Mouse (Mus musculus) embryonic stem cell, embryonic (primary cell): ENCODE measurements around the gene Ptch2.

Experiments
- CTCF ChIA-PET, 4 experiments: fragments of 300-600 bp in 2 of 4; fragments of 350-600 bp in 2 of 4; sonication (Branson Sonifier 250); formaldehyde crosslinking; loops; one replicate each; lab custom pipeline; 2022; ENCODE audit warnings: inconsistent platforms in 2 of 4; lab: Charles Lee
- POLR2A ChIA-PET, 4 experiments: fragments of 300-600 bp in 2 of 4; fragments of 350-600 bp in 2 of 4; sonication (Branson Sonifier 250); formaldehyde crosslinking; loops; one replicate each; lab custom pipeline; 2022; ENCODE audit warnings: antibody characterized with exemption in 4 of 4, inconsistent platforms in 1 of 4; lab: Charles Lee

The Ptch2 gene

GRCm38 (mm10) chr4:117127991-117128686, 32.3 kb downstream of the Ptch2 start:
- ChIA-PET POLR2A (interaction anchor here in 3 of 4 experiments (0.6 to 69.1 kb wide), 19 partner anchors 5 to 940 kb away, joined by 3 to 3713 read pairs (median 4); partner anchors contain the start of genes Btbd19 (in 2 of the 3), Kif2c (in 2 of the 3), Rps8 (in 2 of the 3) and Tctex1d4 (in 2 of the 3)), CTCF (interaction anchor here in 2 of 4 experiments (1.3 to 2.1 kb wide), 2 partner anchors 18 kb away, joined by 5 read pairs; no protein-coding TSS in a partner anchor)

- ChIA-PET POLR2A (interaction anchor here in 3 of 4 experiments (1.2 to 69.1 kb wide), 8 partner anchors 2 to 122 kb away, joined by 3 to 3713 read pairs (median 303); partner anchors contain the start of genes Rps8 (in 3 of the 3), Btbd19 (in 2 of the 3), Tctex1d4 (in 2 of the 3) and Armh1 (in 1 of the 3)), CTCF (interaction anchor here in 1 of 4 experiments (1.7 to 4.0 kb wide), 2 partner anchors 10 to 135 kb away, joined by 6 to 78 read pairs; partner anchors contain the start of gene Hectd3)
Measured at GRCm38 (mm10) chr4:117130790-117131189, 34.9 kb downstream of the Ptch2 start.

- ChIA-PET POLR2A (interaction anchor here (0.6 to 69.1 kb wide), 18 partner anchors 2 to 449 kb away, joined by 3 to 3713 read pairs (median 8); partner anchors contain the start of genes Rps8 (in 3 of the 4), Btbd19 (in 2 of the 4), Kif2c (in 2 of the 4) and Tctex1d4 (in 2 of the 4)), CTCF (interaction anchor here in 2 of 4 experiments (1.1 to 4.0 kb wide), 4 partner anchors 10 to 135 kb away, joined by 5 to 78 read pairs (median 6); partner anchors contain the start of gene Hectd3 (in 1 of the 2))
Measured at GRCm38 (mm10) chr4:117131198-117131597, 35.3 kb downstream of the Ptch2 start.

GRCm38 (mm10) chr4:117131890-117132793, 36.3 kb downstream of the Ptch2 start:
- CTCF ChIA-PET = interaction anchor here (0.6 to 4.0 kb wide), 9 partner anchors 11 to 1041 kb away, joined by 3 to 78 read pairs (median 6); partner anchors contain the start of gene Hectd3 (in 1 of the 4)

GRCm38 (mm10) chr4:117132794-117133143, 36.9 kb downstream of the Ptch2 start:
- ChIA-PET POLR2A (interaction anchor here (0.5 to 69.1 kb wide), 52 partner anchors 0 to 516 kb away, joined by 3 to 3713 read pairs (median 6); partner anchors contain the start of genes Btbd19 (in 4 of the 4), Ptch2 (in 3 of the 4), Rps8 (in 3 of the 4) and Tctex1d4 (in 3 of the 4)), CTCF (interaction anchor here in 3 of 4 experiments (1.2 to 4.0 kb wide), 9 partner anchors 11 to 130 kb away, joined by 3 to 78 read pairs (median 9); no protein-coding TSS in a partner anchor)

More at GRCm38 (mm10) chr4:117131890-117132793, 36.3 kb downstream of the Ptch2 start:
- POLR2A ChIA-PET = interaction anchor here (0.5 to 69.1 kb wide), 49 partner anchors 1 to 704 kb away, joined by 3 to 3713 read pairs (median 5); partner anchors contain the start of genes Ptch2 (in 3 of the 4), Rps8 (in 3 of the 4), Btbd19 (in 2 of the 4) and Kif2c (in 2 of the 4)

- ChIA-PET POLR2A (interaction anchor here (0.5 to 69.1 kb wide), 82 partner anchors 1 to 506 kb away, joined by 3 to 3713 read pairs (median 4); partner anchors contain the start of genes Btbd19 (in 4 of the 4), Hectd3 (in 3 of the 4), Kif2c (in 3 of the 4) and Ptch2 (in 3 of the 4)), CTCF (interaction anchor here in 3 of 4 experiments (0.8 to 4.0 kb wide), 16 partner anchors 8 to 138 kb away, joined by 3 to 78 read pairs (median 8); partner anchors contain the start of genes Btbd19 (in 1 of the 3) and Hectd3 (in 1 of the 3))
Measured at GRCm38 (mm10) chr4:117133366-117133796, 37.5 kb downstream of the Ptch2 start.

- POLR2A ChIA-PET = interaction anchor here (0.5 to 69.1 kb wide), 86 partner anchors 1 to 821 kb away, joined by 3 to 3713 read pairs (median 4); partner anchors contain the start of genes Btbd19 (in 4 of the 4), Hectd3 (in 3 of the 4), Kif2c (in 3 of the 4) and Ptch2 (in 3 of the 4)
- CTCF ChIA-PET = interaction anchor here (0.5 to 4.0 kb wide), 20 partner anchors 9 to 247 kb away, joined by 3 to 78 read pairs (median 6); partner anchors contain the start of genes Btbd19 (in 1 of the 4), Hectd3 (in 1 of the 4) and Rps8 (in 1 of the 4)
Measured at GRCm38 (mm10) chr4:117133817-117134600, 38.1 kb downstream of the Ptch2 start, which contains the start of gene Plk3. Gene Plk3 (minus strand): TSS chr4:117133963.

GRCm38 (mm10) chr4:117134601-117134995, 38.7 kb downstream of the Ptch2 start:
- ChIA-PET CTCF (interaction anchor here (0.7 to 4.0 kb wide), 13 partner anchors 10 to 248 kb away, joined by 3 to 78 read pairs (median 9); partner anchors contain the start of gene Hectd3 (in 1 of the 4)), POLR2A (interaction anchor here (0.6 to 69.1 kb wide), 54 partner anchors 2 to 820 kb away, joined by 3 to 3713 read pairs (median 7); partner anchors contain the start of genes Btbd19 (in 4 of the 4), Kif2c (in 3 of the 4), Ptch2 (in 3 of the 4) and Rps8 (in 3 of the 4))

GRCm38 (mm10) chr4:117136034-117136433, 40.2 kb downstream of the Ptch2 start:
- ChIA-PET CTCF (interaction anchor here in 3 of 4 experiments (0.5 to 3.4 kb wide), 11 partner anchors 10 to 492 kb away, joined by 3 to 13 read pairs (median 3); partner anchors contain the start of gene Rps8 (in 1 of the 3)), POLR2A (interaction anchor here (0.6 to 69.1 kb wide), 32 partner anchors 3 to 450 kb away, joined by 3 to 3713 read pairs (median 4); partner anchors contain the start of genes Rps8 (in 4 of the 4), Btbd19 (in 3 of the 4), Tctex1d4 (in 3 of the 4) and Hectd3 (in 2 of the 4))

GRCm38 (mm10) chr4:117138295-117139216, 42.7 kb downstream of the Ptch2 start:
- ChIA-PET CTCF (interaction anchor here (0.5 to 4.7 kb wide), 47 partner anchors 7 to 350 kb away, joined by 3 to 44 read pairs (median 5); partner anchors contain the start of genes Btbd19 (in 2 of the 4), Hectd3 (in 2 of the 4), Ptch2 (in 1 of the 4) and Tctex1d4 (in 1 of the 4)), POLR2A (interaction anchor here (0.6 to 69.1 kb wide), 61 partner anchors 6 to 545 kb away, joined by 3 to 3713 read pairs (median 5); partner anchors contain the start of genes Tctex1d4 (in 4 of the 4), Btbd19 (in 3 of the 4), Hectd3 (in 3 of the 4) and Rps8 (in 3 of the 4))

GRCm38 (mm10) chr4:117139217-117139612, 43.3 kb downstream of the Ptch2 start:
- ChIA-PET CTCF (interaction anchor here (0.5 to 4.7 kb wide), 50 partner anchors 9 to 350 kb away, joined by 3 to 44 read pairs (median 6); partner anchors contain the start of genes Btbd19 (in 3 of the 4), Hectd3 (in 3 of the 4), Ptch2 (in 1 of the 4) and Tctex1d4 (in 1 of the 4)), POLR2A (interaction anchor here (0.5 to 69.1 kb wide), 56 partner anchors 6 to 544 kb away, joined by 3 to 3713 read pairs (median 5); partner anchors contain the start of genes Tctex1d4 (in 4 of the 4), Btbd19 (in 3 of the 4), Hectd3 (in 3 of the 4) and Rps8 (in 3 of the 4))

- ChIA-PET POLR2A (interaction anchor here (0.6 to 69.1 kb wide), 21 partner anchors 8 to 311 kb away, joined by 3 to 3713 read pairs (median 11); partner anchors contain the start of genes Rps8 (in 3 of the 4), Btbd19 (in 2 of the 4), Tctex1d4 (in 2 of the 4) and Hectd3 (in 1 of the 4)), CTCF (interaction anchor here (0.5 to 4.7 kb wide), 36 partner anchors 8 to 512 kb away, joined by 3 to 44 read pairs (median 6); partner anchors contain the start of genes Hectd3 (in 4 of the 4), Btbd19 (in 1 of the 4), Kif2c (in 1 of the 4) and Ptch2 (in 1 of the 4))
Measured at GRCm38 (mm10) chr4:117140613-117141012, 44.7 kb downstream of the Ptch2 start.

GRCm38 (mm10) chr4:117143023-117143422, 47.1 kb downstream of the Ptch2 start:
- ChIA-PET POLR2A (interaction anchor here (0.6 to 69.1 kb wide), 37 partner anchors 6 to 560 kb away, joined by 3 to 3713 read pairs (median 5); partner anchors contain the start of genes Plk3 (in 4 of the 4), Btbd19 (in 3 of the 4), Rps8 (in 3 of the 4) and Tctex1d4 (in 2 of the 4)), CTCF (interaction anchor here (0.5 to 5.1 kb wide), 15 partner anchors 9 to 418 kb away, joined by 3 to 39 read pairs (median 4); partner anchors contain the start of genes Hectd3 (in 1 of the 4) and Plk3 (in 1 of the 4))
